Mouse (Mus musculus) liver, adult 2 months (tissue): ENCODE data around the gene Cyp2g1. TPM values are rescaled to one million over a fixed set of nuclear protein-coding genes. Genes with fewer than 3 reads are reported as not detected.
A peak's percentile ranks its signal among the peaks of the same experiment; 100 is the strongest.

Experiments used
- DNase-seq: peaks from one replicate; pipeline ENCODE4 v3.0.0-alpha.2; 2011; ENCODE audit warnings: low read depth, low spot score; ENCODE audit errors: extremely low read depth
- H3K27ac ChIP-seq: fragments of 200-500 bp; replicated peaks from 2 replicates; pipeline ENCODE4 v1.5.1; 2012; ENCODE audit warnings: low read depth, mild to moderate bottlenecking, control low read depth, inconsistent platforms, low read length; ENCODE audit not compliant: insufficient read depth
- H3K27me3 ChIP-seq: fragments of 200-500 bp; 2 replicates; pipeline ENCODE4 v1.6.1; 2012; ENCODE audit warnings: mild to moderate bottlenecking, moderate library complexity, low read length, inconsistent platforms; ENCODE audit not compliant: control insufficient read depth, insufficient read depth
- H3K36me3 ChIP-seq: fragments of 200-500 bp; 2 replicates; pipeline ENCODE4 v1.6.1; 2012; ENCODE audit warnings: low read length, inconsistent platforms; ENCODE audit not compliant: control insufficient read depth, insufficient read depth
- H3K4me1 ChIP-seq: fragments of 200-500 bp; 2 replicates; pipeline ENCODE4 v1.6.1; 2011; ENCODE audit warnings: low read length; ENCODE audit not compliant: control insufficient read depth, insufficient read depth
- H3K4me3 ChIP-seq: fragments of 200-500 bp; 2 replicates; pipeline ENCODE4 v1.5.1; 2011; ENCODE audit warnings: low read depth, mild to moderate bottlenecking, control low read depth, low read length, moderate library complexity; ENCODE audit not compliant: insufficient read depth
- H3K79me2 ChIP-seq: fragments of 200-500 bp; 2 replicates; pipeline ENCODE4 v1.6.1; 2012; ENCODE audit warnings: inconsistent platforms, mild to moderate bottlenecking, low read length, moderate library complexity; ENCODE audit not compliant: control insufficient read depth, insufficient read depth
- H3K9ac ChIP-seq: fragments of 200-500 bp; 2 replicates; pipeline ENCODE4 v1.6.1; 2012; ENCODE audit warnings: low read depth, mild to moderate bottlenecking, control low read depth, inconsistent platforms, low read length
- CTCF ChIP-seq: fragments of 200-500 bp; IDR thresholded peaks from 2 replicates; pipeline ENCODE4 v1.5.1; 2011; ENCODE audit warnings: low read depth, low read length, control low read depth
- POLR2A ChIP-seq: fragments of 200-500 bp; IDR thresholded peaks from 2 replicates; pipeline ENCODE4 v1.6.1; 2011; ENCODE audit warnings: low read length, control low read depth; ENCODE audit not compliant: insufficient read depth; ENCODE audit errors: extremely low read depth
- WGBS: fragments of 180-500 bp; shearing (Covaris S2); methylation state at CpG from one replicate; pipeline ENCODE4 v1.1.7; 2018; 5-methylcytosine and 5-hydroxymethylcytosine counted together
- polyA plus RNA-seq: library from polyadenylated mRNA; depleted of rRNA; stranded (reverse); fragments of >200 nt; gene quantifications from 2 replicates; pipeline ENCODE4 v1.2.3, GENCODE M21; 2012; rRNA removed
- total RNA-seq: library from RNA; depleted of rRNA; stranded (reverse); fragments of >200 nt; gene quantifications from 2 replicates; pipeline ENCODE4 v1.2.3, GENCODE M21; 2014; rRNA removed

Gene Cyp2g1
- total RNA-seq, result 10.7 and 14.6 TPM in 2 replicates
- polyA plus RNA-seq, result 7.6 and 8.5 TPM in 2 replicates

- Histone ChIP-seq H3K4me1 (no peaks in the 10 kb centered on the region), H3K27me3 (no peaks in the 10 kb centered on the region), H3K27ac (no peak within 1 kb of the TSS), H3K79me2 (no peaks in the 10 kb centered on the region), H3K4me3 (no peak within 1 kb of the TSS), H3K36me3 (no peaks in the 10 kb centered on the region), H3K9ac (no peak within 1 kb of the TSS)
- no peak for DNase-seq
- TF ChIP-seq POLR2A (no peak), CTCF (no peak)
- WGBS, result 63% methylated on average over 2 of the region's 2 CpGs
Measured at GRCm38 (mm10) chr7:26808592-26808991, at the start of gene Cyp2g1. TSS of gene Cyp2g1 (plus strand) at chr7:26808892.

GRCm38 (mm10) chr7:26767084-26767483 lies 41.6 kb upstream of the Cyp2g1 start:
- TF ChIP-seq CTCF, result peak; percentile 59; the same call in 1 of the 2 replicates
- no peak for TF ChIP-seq POLR2A
- Histone ChIP-seq H3K9ac (no peak overlapping the region), H3K79me2 (no peaks in the 10 kb centered on the region), H3K4me3 (no peak overlapping the region), H3K36me3 (no peaks in the 10 kb centered on the region), H3K4me1 (no peaks in the 10 kb centered on the region), H3K27ac (no peak overlapping the region), H3K27me3 (peaks cover 3% of the 10 kb centered on the region; the same call in 1 of the 2 replicates)
- peak; percentile 28 for DNase-seq
- 74% methylated on average over 1 of the region's 1 CpGs for WGBS

GRCm38 (mm10) chr7:26769881-26770470 lies 38.7 kb upstream of the Cyp2g1 start:
- Histone ChIP-seq H3K27me3 (peaks cover 3% of the 10 kb centered on the region; the same call in 1 of the 2 replicates), H3K4me3 (no peak overlapping the region), H3K27ac (no peak overlapping the region), H3K36me3 (no peaks in the 10 kb centered on the region), H3K4me1 (no peaks in the 10 kb centered on the region), H3K9ac (no peak overlapping the region), H3K79me2 (no peaks in the 10 kb centered on the region)
- DNase-seq, result no peak
- TF ChIP-seq CTCF, result no peak
- no peak for TF ChIP-seq POLR2A
- WGBS, result 79% methylated on average over 9 of the region's 9 CpGs

- TF ChIP-seq POLR2A, result no peak
- no peak for TF ChIP-seq CTCF
- H3K27me3 ChIP-seq, result peaks cover 3% of the 10 kb centered on the region; the same call in 1 of the 2 replicates
- H3K4me3 ChIP-seq, result no peak overlapping the region
- no peaks in the 10 kb centered on the region for H3K79me2 ChIP-seq
- WGBS, result 68% methylated on average over 3 of the region's 3 CpGs
- H3K36me3 ChIP-seq, result no peaks in the 10 kb centered on the region
- H3K27ac ChIP-seq, result no peak overlapping the region
- no peak overlapping the region for H3K9ac ChIP-seq
- DNase-seq, result no peak
- no peaks in the 10 kb centered on the region for H3K4me1 ChIP-seq
Measured at GRCm38 (mm10) chr7:26772866-26773586, 35.7 kb upstream of the Cyp2g1 start.

GRCm38 (mm10) chr7:26775866-26776265 lies 32.8 kb upstream of the Cyp2g1 start:
- Histone ChIP-seq H3K27me3 (peaks cover 3% of the 10 kb centered on the region; the same call in 1 of the 2 replicates), H3K27ac (no peak overlapping the region), H3K36me3 (no peaks in the 10 kb centered on the region), H3K9ac (no peak overlapping the region), H3K4me1 (no peaks in the 10 kb centered on the region), H3K4me3 (no peak overlapping the region), H3K79me2 (no peaks in the 10 kb centered on the region)
- 19% methylated on average over 6 of the region's 6 CpGs for WGBS
- TF ChIP-seq CTCF (peak; percentile 63), POLR2A (no peak)
- DNase-seq, result peak; percentile 50
